Mouse (Mus musculus): ENCODE data around the gene Ncam1. TPM values are rescaled to one million over a fixed set of nuclear protein-coding genes. Genes with fewer than 3 reads are reported as not detected.

Gene Ncam1
- polyA plus RNA-seq, 1 experiment: 7.2 TPM

GRCm38 (mm10) chr9:49714091-49714490 lies 84.6 kb downstream of the Ncam1 start:
- H3K27ac ChIP-seq (ENCODE audit: insufficient read depth, low read length): no peak overlapping the region
- H3K4me3 ChIP-seq (ENCODE audit: low read depth, low read length): no peak overlapping the region
- no peaks in the 10 kb centered on the region for H3K36me3 ChIP-seq (ENCODE audit: control insufficient read depth, insufficient read depth, low read length, poor library complexity, severe bottlenecking)
- TF ChIP-seq CTCF (IDR thresholded peaks at IDR 0.05; ENCODE audit: low read depth, low read length): no peak
- H3K4me1 ChIP-seq (ENCODE audit: control insufficient read depth, insufficient read depth, low read length): no peaks in the 10 kb centered on the region
- no peak overlapping the region for H3K9ac ChIP-seq (ENCODE audit: low read depth, poor library complexity, severe bottlenecking)
- no peaks in the 10 kb centered on the region for H3K27me3 ChIP-seq (ENCODE audit: control insufficient read depth, insufficient read depth, low read length, poor library complexity, severe bottlenecking)
- no peaks in the 10 kb centered on the region for H3K9me3 ChIP-seq (replicated peaks; ENCODE audit: control insufficient read depth, insufficient read depth, low read length, poor library complexity, severe bottlenecking)

GRCm38 (mm10) chr9:49707646-49708045 lies 91.1 kb downstream of the Ncam1 start:
- Histone ChIP-seq H3K4me1 (ENCODE audit: control insufficient read depth, insufficient read depth, low read length) (no peaks in the 10 kb centered on the region), H3K4me3 (ENCODE audit: low read depth, low read length) (no peak overlapping the region), H3K27ac (ENCODE audit: insufficient read depth, low read length) (no peak overlapping the region), H3K9me3 (replicated peaks; ENCODE audit: control insufficient read depth, insufficient read depth, low read length, poor library complexity, severe bottlenecking) (no peaks in the 10 kb centered on the region), H3K27me3 (ENCODE audit: control insufficient read depth, insufficient read depth, low read length, poor library complexity, severe bottlenecking) (no peaks in the 10 kb centered on the region), H3K36me3 (ENCODE audit: control insufficient read depth, insufficient read depth, low read length, poor library complexity, severe bottlenecking) (no peaks in the 10 kb centered on the region), H3K9ac (ENCODE audit: low read depth, poor library complexity, severe bottlenecking) (no peak overlapping the region)
- TF ChIP-seq POLR2A (IDR thresholded peaks at IDR 0.05; ENCODE audit: insufficient read depth, low read length) (no peak), CTCF (IDR thresholded peaks at IDR 0.05; ENCODE audit: low read depth, low read length) (no peak), EP300 (IDR thresholded peaks at IDR 0.05; ENCODE audit: insufficient read depth, low read depth, low read length) (no peak)

GRCm38 (mm10) chr9:49704196-49704967 lies 94.3 kb downstream of the Ncam1 start:
- Histone ChIP-seq H3K9ac (ENCODE audit: low read depth, poor library complexity, severe bottlenecking) (no peak overlapping the region), H3K9me3 (replicated peaks; ENCODE audit: control insufficient read depth, insufficient read depth, low read length, poor library complexity, severe bottlenecking) (no peaks in the 10 kb centered on the region), H3K36me3 (ENCODE audit: control insufficient read depth, insufficient read depth, low read length, poor library complexity, severe bottlenecking) (no peaks in the 10 kb centered on the region), H3K4me3 (ENCODE audit: low read depth, low read length) (no peak overlapping the region), H3K27ac (ENCODE audit: insufficient read depth, low read length) (no peak overlapping the region), H3K27me3 (ENCODE audit: control insufficient read depth, insufficient read depth, low read length, poor library complexity, severe bottlenecking) (no peaks in the 10 kb centered on the region), H3K4me1 (ENCODE audit: control insufficient read depth, insufficient read depth, low read length) (no peaks in the 10 kb centered on the region)
- TF ChIP-seq CTCF (IDR thresholded peaks at IDR 0.05; ENCODE audit: low read depth, low read length) (no peak), POLR2A (IDR thresholded peaks at IDR 0.05; ENCODE audit: insufficient read depth, low read length) (no peak), EP300 (IDR thresholded peaks at IDR 0.05; ENCODE audit: insufficient read depth, low read depth, low read length) (no peak)

GRCm38 (mm10) chr9:49695371-49695770 lies 103.4 kb downstream of the Ncam1 start:
- Histone ChIP-seq H3K4me3 (ENCODE audit: low read depth, low read length) (no peak overlapping the region), H3K4me1 (ENCODE audit: control insufficient read depth, insufficient read depth, low read length) (no peaks in the 10 kb centered on the region), H3K36me3 (ENCODE audit: control insufficient read depth, insufficient read depth, low read length, poor library complexity, severe bottlenecking) (no peaks in the 10 kb centered on the region), H3K9me3 (replicated peaks; ENCODE audit: control insufficient read depth, insufficient read depth, low read length, poor library complexity, severe bottlenecking) (no peaks in the 10 kb centered on the region), H3K27me3 (ENCODE audit: control insufficient read depth, insufficient read depth, low read length, poor library complexity, severe bottlenecking) (no peaks in the 10 kb centered on the region), H3K27ac (ENCODE audit: insufficient read depth, low read length) (no peak overlapping the region), H3K9ac (ENCODE audit: low read depth, poor library complexity, severe bottlenecking) (no peak overlapping the region)
- TF ChIP-seq EP300 (IDR thresholded peaks at IDR 0.05; ENCODE audit: insufficient read depth, low read depth, low read length): no peak
- TF ChIP-seq POLR2A (IDR thresholded peaks at IDR 0.05; ENCODE audit: insufficient read depth, low read length): no peak
- no peak for TF ChIP-seq CTCF (IDR thresholded peaks at IDR 0.05; ENCODE audit: low read depth, low read length)

GRCm38 (mm10) chr9:49692791-49693190 lies 105.9 kb downstream of the Ncam1 start:
- H3K27me3 ChIP-seq (ENCODE audit: control insufficient read depth, insufficient read depth, low read length, poor library complexity, severe bottlenecking): no peaks in the 10 kb centered on the region
- H3K36me3 ChIP-seq (ENCODE audit: control insufficient read depth, insufficient read depth, low read length, poor library complexity, severe bottlenecking): no peaks in the 10 kb centered on the region
- no peaks in the 10 kb centered on the region for H3K4me1 ChIP-seq (ENCODE audit: control insufficient read depth, insufficient read depth, low read length)
- H3K9ac ChIP-seq (ENCODE audit: low read depth, poor library complexity, severe bottlenecking): no peak overlapping the region
- no peak overlapping the region for H3K27ac ChIP-seq (ENCODE audit: insufficient read depth, low read length)
- TF ChIP-seq EP300 (IDR thresholded peaks at IDR 0.05; ENCODE audit: insufficient read depth, low read depth, low read length): no peak
- TF ChIP-seq POLR2A (IDR thresholded peaks at IDR 0.05; ENCODE audit: insufficient read depth, low read length): no peak
- no peak for TF ChIP-seq CTCF (IDR thresholded peaks at IDR 0.05; ENCODE audit: low read depth, low read length)
- H3K9me3 ChIP-seq (replicated peaks; ENCODE audit: control insufficient read depth, insufficient read depth, low read length, poor library complexity, severe bottlenecking): no peaks in the 10 kb centered on the region
- H3K4me3 ChIP-seq (ENCODE audit: low read depth, low read length): no peak overlapping the region

- Histone ChIP-seq H3K36me3 (ENCODE audit: control insufficient read depth, insufficient read depth, low read length, poor library complexity, severe bottlenecking) (no peaks in the 10 kb centered on the region), H3K9ac (ENCODE audit: low read depth, poor library complexity, severe bottlenecking) (no peak overlapping the region), H3K9me3 (replicated peaks; ENCODE audit: control insufficient read depth, insufficient read depth, low read length, poor library complexity, severe bottlenecking) (no peaks in the 10 kb centered on the region), H3K27me3 (ENCODE audit: control insufficient read depth, insufficient read depth, low read length, poor library complexity, severe bottlenecking) (no peaks in the 10 kb centered on the region), H3K4me1 (ENCODE audit: control insufficient read depth, insufficient read depth, low read length) (no peaks in the 10 kb centered on the region), H3K27ac (ENCODE audit: insufficient read depth, low read length) (no peak overlapping the region), H3K4me3 (ENCODE audit: low read depth, low read length) (no peak overlapping the region)
- TF ChIP-seq EP300 (IDR thresholded peaks at IDR 0.05; ENCODE audit: insufficient read depth, low read depth, low read length) (no peak), CTCF (IDR thresholded peaks at IDR 0.05; ENCODE audit: low read depth, low read length) (no peak), POLR2A (IDR thresholded peaks at IDR 0.05; ENCODE audit: insufficient read depth, low read length) (no peak)
These were observed 107.4 kb downstream of the Ncam1 start for GRCm38 (mm10) chr9:49691344-49691743.
